In genomic region chr2:32864755-32865154, GRCm38 (mm10) we compare ENCODE assay signal across 11 mouse cellular contexts. TPM values are rescaled to one million over a fixed set of nuclear protein-coding genes. Genes with fewer than 3 reads are reported as not detected.
A peak's percentile ranks its signal among the peaks of the same experiment; 100 is the strongest.
DNase-seq lines count a peak whose midpoint lies in the region; TF ChIP-seq lines count a peak whose summit lies in the region.
"Had no signal": no experiment of that assay in that cellular context is flagged by ENCODE, and none has a peak within 500 bp of the region (broad histone marks: within the 10 kb centered on the region; RNA-seq: fewer than 3 reads in every experiment).

No protein-coding gene starts in this region.

- no peak overlapping the region for H3ac ChIP-seq in C2C12 (ENCODE audit: control insufficient read depth, insufficient read length, low read depth)

- WGBS in kidney, adult 2 months: 69% methylated on average over 2 of the region's 2 CpGs

- peak; percentile 10 to 75 for DNase-seq in adrenal gland, adult (ENCODE audit: inconsistent age in 2 of 2, low spot score in 1 of 2)
- DNase-seq in adrenal gland, adult 2 months: no peak
- DNase-seq in kidney, adult 2 months: peak; percentile 48
- no peak for DNase-seq in kidney, postnatal 14 days
- peak; percentile 70 for DNase-seq in embryo, embryonic 11 days
- no peak for DNase-seq in spleen, postnatal 4 days (ENCODE audit: low spot score in 2 of 2)
- DNase-seq in left cerebral cortex, postnatal 10 days (ENCODE audit: extremely low spot score in 1 of 2, low spot score in 2 of 2): no peak
- DNase-seq: right cerebral cortex, postnatal 25 days had no signal

- H3K27me3 ChIP-seq in kidney, adult 2 months (replicated peaks; ENCODE audit: control insufficient read depth, insufficient read depth, low read length): no peaks in the 10 kb centered on the region
- H3K27me3 ChIP-seq in C2C12 (ENCODE audit: control insufficient read depth, insufficient read depth, insufficient read length): no peaks in the 10 kb centered on the region
- H3K27me3 ChIP-seq: embryonic facial prominence, embryonic 13.5 days; hindbrain, embryonic 15.5 days had no signal

- intact Hi-C loops in left cerebral cortex, postnatal 10 days (cut with DNase I): no loop called here

- no peaks in the 10 kb centered on the region for H3K79me3 ChIP-seq in C2C12 (ENCODE audit: low read depth)

- no peaks in the 10 kb centered on the region for H3K79me2 ChIP-seq in C2C12 (ENCODE audit: control insufficient read depth, insufficient read depth)

- H3K4me3 ChIP-seq in kidney, adult 2 months (ENCODE audit: insufficient read depth, low read depth, low read length): no peak overlapping the region
- no peak overlapping the region for H3K4me3 ChIP-seq in C2C12 (ENCODE audit: insufficient read depth, poor library complexity, severe bottlenecking)
- H3K4me3 ChIP-seq: embryonic facial prominence, embryonic 13.5 days; hindbrain, embryonic 15.5 days had no signal

- H3K36me3 ChIP-seq in kidney, adult 2 months (ENCODE audit: control insufficient read depth, insufficient read depth, low read length): no peaks in the 10 kb centered on the region
- H3K36me3 ChIP-seq in C2C12 (ENCODE audit: control insufficient read depth, insufficient read depth): no peaks in the 10 kb centered on the region
- H3K36me3 ChIP-seq: embryonic facial prominence, embryonic 13.5 days; hindbrain, embryonic 15.5 days had no signal

- TF ChIP-seq CTCF in kidney, adult 2 months (conservative IDR thresholded peaks at IDR 0.05; ENCODE audit: insufficient read depth, insufficient read length, low read depth, low read length): peak; percentile 31; the same call in 1 of the 2 replicates
- peak; percentile 3 for TF ChIP-seq CTCF in C2C12 (IDR thresholded peaks at IDR 0.05; ENCODE audit: control insufficient read depth, insufficient read depth, insufficient read length)

- TF ChIP-seq POLR2A in kidney, adult 2 months (IDR thresholded peaks at IDR 0.05; ENCODE audit: low read depth, low read length): no peak

- H3K27ac ChIP-seq in kidney, adult 2 months (ENCODE audit: insufficient read depth, low read depth, low read length): no peak overlapping the region
- H3K27ac ChIP-seq: embryonic facial prominence, embryonic 13.5 days; hindbrain, embryonic 15.5 days had no signal

- no peaks in the 10 kb centered on the region for H3K4me1 ChIP-seq in kidney, adult 2 months (ENCODE audit: control insufficient read depth, insufficient read depth, low read length)
- H3K4me1 ChIP-seq: embryonic facial prominence, embryonic 13.5 days; hindbrain, embryonic 15.5 days had no signal

TF ChIP-seq in C2C12, 6 proteins besides CTCF, POLR2A, EP300 and RAD21:
- TF ChIP-seq MYOG (IDR thresholded peaks at IDR 0.05; ENCODE audit: control insufficient read depth, extremely low read depth, insufficient read length): no peak
- no peak for TF ChIP-seq MAX (IDR thresholded peaks at IDR 0.05)
- TF ChIP-seq USF1 (IDR thresholded peaks at IDR 0.05; ENCODE audit: low read depth): no peak
- TF ChIP-seq MYOD1 (IDR thresholded peaks at IDR 0.05; ENCODE audit: control insufficient read depth, insufficient read length, low read depth): no peak
- TF ChIP-seq FOSL1 (IDR thresholded peaks at IDR 0.05; ENCODE audit: insufficient read depth, low read length, poor library complexity, severe bottlenecking): no peak
- no peak for TF ChIP-seq CEBPB (IDR thresholded peaks at IDR 0.05; ENCODE audit: low read depth)

RNA-seq across cellular contexts. Expression of gene Fam129b, which starts 11.2 kb away (rescaled TPM):
- total RNA-seq in adrenal gland, adult 2 months (2021): 10 to 100 TPM; 14.8 to 27.4 TPM
- polyA plus RNA-seq in adrenal gland, adult 2 months (2012; rRNA removed): 20.1 and 21.6 TPM in 2 replicates
- 32.3 and 33.4 TPM in 2 replicates for polyA plus RNA-seq in kidney, adult 2 months (2012; rRNA removed)
- 294 TPM for polyA plus RNA-seq in C2C12 (2012; fragmentation: generic; extraction: Trizol)
- total RNA-seq in left cerebral cortex, postnatal 10 days (2021): 10 to 100 TPM; 26.0 to 26.6 TPM

RNA-seq across cellular contexts. Expression of gene Stxbp1, which starts 17.7 kb away (rescaled TPM):
- 10 to 100 TPM; 19.3 to 29.5 TPM for total RNA-seq in adrenal gland, adult 2 months (2021)
- polyA plus RNA-seq in adrenal gland, adult 2 months (2012; rRNA removed): 8.0 and 8.1 TPM in 2 replicates
- polyA plus RNA-seq in kidney, adult 2 months (2012; rRNA removed): 10.2 and 13.2 TPM in 2 replicates
- polyA plus RNA-seq in C2C12 (2012; fragmentation: generic; extraction: Trizol): 28.7 TPM
- 100 to 1,000 TPM; 862 to 881 TPM for total RNA-seq in left cerebral cortex, postnatal 10 days (2021)

Comparison
In these comparisons a context has a peak if more than half of its experiments do, and no peak if none do; other contexts are left out.
1. DNase-seq: peak in adrenal gland, adult (2 of 2), kidney, adult 2 months (single experiment) and embryo, embryonic 11 days (single experiment); none in adrenal gland, adult 2 months (single experiment), kidney, postnatal 14 days (single experiment), spleen, postnatal 4 days (0 of 2) and left cerebral cortex, postnatal 10 days (0 of 2).